Mouse (Mus musculus): ENCODE data around the gene Stip1. TPM values are rescaled to one million over a fixed set of nuclear protein-coding genes. Genes with fewer than 3 reads are reported as not detected.

The Stip1 gene
- polyA plus RNA-seq, 1 experiment from 2014 or later, result 255 TPM

- Histone ChIP-seq H3K4me3 (ENCODE audit: low read depth, low read length) (no peak overlapping the region), H3K27ac (ENCODE audit: low read depth) (no peak overlapping the region), H3K27me3 (ENCODE audit: insufficient read depth, low read length) (no peaks in the 10 kb centered on the region), H3K4me1 (ENCODE audit: insufficient read depth) (peaks cover 17% of the 10 kb centered on the region), H3K4me2 (no peak overlapping the region), H3K36me3 (ENCODE audit: insufficient read depth) (peaks cover 21% of the 10 kb centered on the region), H3K9me3 (ENCODE audit: low read depth, low read length) (no peaks in the 10 kb centered on the region), H3K9ac (no peak overlapping the region)
- ATAC-seq (ENCODE audit: insufficient read depth) (no peak), DNase-seq (no peak)
- no peak for TF ChIP-seq CTCF (IDR thresholded peaks at IDR 0.05; ENCODE audit: low read depth)
- 83% methylated on average over 9 of the region's 9 CpGs for WGBS
These were observed 42.0 kb downstream of the Stip1 start for GRCm38 (mm10) chr19:6997721-6998290.

DNA sequence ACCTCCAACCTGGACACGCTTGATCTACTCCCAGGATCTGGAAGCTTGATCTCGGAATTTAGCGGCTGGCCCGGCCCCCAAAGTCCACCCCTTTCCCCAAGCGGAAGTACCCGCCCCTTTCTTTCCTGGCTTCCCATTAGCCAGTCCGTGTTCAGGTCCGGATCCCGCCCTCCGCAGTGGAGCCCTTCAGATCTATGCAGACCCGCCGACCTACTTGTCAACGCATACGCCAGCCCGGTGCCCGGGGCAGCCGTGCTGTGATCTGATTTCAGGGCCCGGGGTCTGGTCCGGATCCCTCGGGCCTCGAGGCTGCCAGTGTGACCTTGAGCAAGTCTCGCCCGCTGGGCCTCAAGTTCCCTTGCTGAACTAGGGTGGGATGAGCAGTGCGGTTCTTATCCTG is 43.8 kb downstream of the Stip1 start, which contains the start of the genes Nudt22 and Trpt1:
Gene Nudt22, minus strand, starts transcription at position 112 of the 400 bp plus-strand sequence.
Gene Trpt1, plus strand, starts transcription at position 126 of the 400 bp plus-strand sequence.
- 1% methylated on average over 24 of the region's 24 CpGs for WGBS
- H3K9me3 ChIP-seq (ENCODE audit: low read depth, low read length), result no peaks in the 10 kb centered on the region
- TF ChIP-seq CTCF (IDR thresholded peaks at IDR 0.05; ENCODE audit: low read depth), result no peak
- peak within 1 kb of the TSS; percentile 92 for H3K4me2 ChIP-seq
- peak within 1 kb of the TSS; percentile 68 for H3K9ac ChIP-seq
- H3K27me3 ChIP-seq (ENCODE audit: insufficient read depth, low read length), result 0 out of 2 replicates have a peak, but pooled peaks cover 2% of the 10 kb centered on the region
- DNase-seq, result peak; percentile 94
- ATAC-seq (ENCODE audit: insufficient read depth), result peak; percentile 81
- H3K36me3 ChIP-seq (ENCODE audit: insufficient read depth), result peaks cover 21% of the 10 kb centered on the region
- H3K4me3 ChIP-seq (ENCODE audit: low read depth, low read length), result peak within 1 kb of the TSS; percentile 55
- H3K4me1 ChIP-seq (ENCODE audit: insufficient read depth), result peaks cover 18% of the 10 kb centered on the region
- H3K27ac ChIP-seq (ENCODE audit: low read depth), result peak within 1 kb of the TSS; percentile 61

GRCm38 (mm10) chr19:6995255-6995991 is 44.3 kb downstream of the Stip1 start:
- Histone ChIP-seq H3K4me2 (peak overlapping the region; percentile 92), H3K9ac (peak overlapping the region; percentile 68), H3K9me3 (ENCODE audit: low read depth, low read length) (no peaks in the 10 kb centered on the region), H3K4me1 (ENCODE audit: insufficient read depth) (peaks cover 18% of the 10 kb centered on the region), H3K4me3 (ENCODE audit: low read depth, low read length) (peak overlapping the region; percentile 55), H3K36me3 (ENCODE audit: insufficient read depth) (peaks cover 20% of the 10 kb centered on the region), H3K27me3 (ENCODE audit: insufficient read depth, low read length) (0 out of 2 replicates have a peak, but pooled peaks cover 2% of the 10 kb centered on the region), H3K27ac (ENCODE audit: low read depth) (no peak overlapping the region)
- TF ChIP-seq CTCF (IDR thresholded peaks at IDR 0.05; ENCODE audit: low read depth), result no peak
- no peak for DNase-seq
- no peak for ATAC-seq (ENCODE audit: insufficient read depth)
- WGBS, result 39% methylated on average over 20 of the region's 21 CpGs

GRCm38 (mm10) chr19:6994489-6994888 is 45.3 kb downstream of the Stip1 start:
- no peaks in the 10 kb centered on the region for H3K9me3 ChIP-seq (ENCODE audit: low read depth, low read length)
- WGBS, result 77% methylated on average over 8 of the region's 8 CpGs
- ATAC-seq (ENCODE audit: insufficient read depth) (no peak), DNase-seq (no peak)
- no peak overlapping the region for H3K4me3 ChIP-seq (ENCODE audit: low read depth, low read length)
- H3K27ac ChIP-seq (ENCODE audit: low read depth), result no peak overlapping the region
- peaks cover 11% of the 10 kb centered on the region for H3K36me3 ChIP-seq (ENCODE audit: insufficient read depth)
- H3K27me3 ChIP-seq (ENCODE audit: insufficient read depth, low read length), result 0 out of 2 replicates have a peak, but pooled peaks cover 2% of the 10 kb centered on the region
- no peak for TF ChIP-seq CTCF (IDR thresholded peaks at IDR 0.05; ENCODE audit: low read depth)
- peak overlapping the region; percentile 92; the same call in 1 of the 2 replicates for H3K4me2 ChIP-seq
- H3K9ac ChIP-seq, result no peak overlapping the region
- H3K4me1 ChIP-seq (ENCODE audit: insufficient read depth), result peaks cover 18% of the 10 kb centered on the region

DNA sequence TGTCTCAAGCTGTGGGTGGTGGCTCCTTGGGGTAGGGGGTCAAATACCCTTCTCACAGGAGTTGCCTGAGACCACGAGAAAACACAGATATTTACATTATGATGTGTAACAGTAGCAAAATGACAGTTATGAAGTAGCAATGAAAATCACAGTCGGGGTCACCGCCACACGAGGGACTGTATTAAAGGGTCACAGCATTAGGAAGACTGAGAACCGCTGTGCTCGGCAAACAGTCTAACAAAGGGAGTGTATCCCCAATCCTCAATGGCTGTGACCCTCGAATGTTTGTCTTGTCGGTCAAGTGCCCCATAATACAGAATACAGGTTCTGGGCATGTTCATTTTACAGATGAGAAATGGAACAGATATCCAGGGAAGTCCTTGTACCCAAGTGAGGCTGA is 45.8 kb downstream of the Stip1 start:
- Histone ChIP-seq H3K4me1 (ENCODE audit: insufficient read depth) (peaks cover 18% of the 10 kb centered on the region), H3K9me3 (ENCODE audit: low read depth, low read length) (no peaks in the 10 kb centered on the region), H3K27ac (ENCODE audit: low read depth) (no peak overlapping the region), H3K27me3 (ENCODE audit: insufficient read depth, low read length) (0 out of 2 replicates have a peak, but pooled peaks cover 2% of the 10 kb centered on the region), H3K9ac (no peak overlapping the region), H3K36me3 (ENCODE audit: insufficient read depth) (peaks cover 6% of the 10 kb centered on the region), H3K4me3 (ENCODE audit: low read depth, low read length) (no peak overlapping the region), H3K4me2 (no peak overlapping the region)
- TF ChIP-seq CTCF (IDR thresholded peaks at IDR 0.05; ENCODE audit: low read depth), result no peak
- no peak for DNase-seq
- 65% methylated on average over 8 of the region's 8 CpGs for WGBS
- ATAC-seq (ENCODE audit: insufficient read depth), result no peak

DNA sequence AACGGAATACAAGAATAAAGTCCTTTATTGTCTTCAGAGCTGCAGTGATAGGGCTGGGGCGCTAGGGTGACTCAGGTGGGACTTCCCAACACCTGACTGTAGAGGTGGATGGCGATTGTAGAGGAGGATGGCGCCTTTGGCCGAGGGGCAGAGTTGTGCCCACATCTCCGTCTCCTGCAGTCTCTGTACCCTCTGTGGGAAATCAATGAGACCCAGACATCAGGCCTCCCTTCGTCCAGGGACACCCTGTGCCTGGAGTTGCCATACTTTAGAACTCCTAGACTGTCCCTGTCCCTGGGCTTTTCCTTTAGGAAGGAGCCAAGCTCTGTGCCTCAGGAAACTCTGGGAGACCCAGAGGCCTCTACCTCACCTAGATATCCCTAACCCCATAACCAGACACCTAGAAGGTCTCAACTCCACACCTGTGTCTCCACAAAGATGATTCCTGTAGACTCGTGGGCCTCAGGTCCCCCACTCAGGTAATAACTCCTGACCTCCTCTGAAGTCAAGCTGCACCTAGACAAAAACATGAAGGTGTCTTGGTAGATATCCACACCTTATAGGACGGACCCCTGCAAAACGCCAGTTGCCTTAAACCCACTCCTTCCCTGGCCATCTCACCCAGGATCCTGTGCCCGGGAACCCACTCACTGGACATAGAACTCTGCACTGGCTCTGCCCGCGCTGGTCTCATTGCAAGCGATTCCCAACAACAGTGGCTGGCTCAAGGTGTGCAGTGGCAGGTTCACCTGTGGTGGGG is 46.6 kb downstream of the Stip1 start:
- peak overlapping the region; percentile 58 for H3K4me3 ChIP-seq (ENCODE audit: low read depth, low read length)
- TF ChIP-seq CTCF (IDR thresholded peaks at IDR 0.05; ENCODE audit: low read depth), result peak; percentile 15; the same call in 1 of the 2 replicates
- H3K36me3 ChIP-seq (ENCODE audit: insufficient read depth), result no peaks in the 10 kb centered on the region
- no peaks in the 10 kb centered on the region for H3K9me3 ChIP-seq (ENCODE audit: low read depth, low read length)
- peaks cover 18% of the 10 kb centered on the region for H3K4me1 ChIP-seq (ENCODE audit: insufficient read depth)
- no peak for ATAC-seq (ENCODE audit: insufficient read depth)
- H3K27me3 ChIP-seq (ENCODE audit: insufficient read depth, low read length), result 0 out of 2 replicates have a peak, but pooled peaks cover 2% of the 10 kb centered on the region
- peak overlapping the region; percentile 54 for H3K9ac ChIP-seq
- peak overlapping the region; percentile 69; the same call in 1 of the 2 replicates for H3K27ac ChIP-seq (ENCODE audit: low read depth)
- DNase-seq, result no peak
- 58% methylated on average over 14 of the region's 14 CpGs for WGBS
- H3K4me2 ChIP-seq, result peak overlapping the region; percentile 91
